Comparison of ENCODE assay signal across 11 mouse cellular contexts in genomic region chr6:114358171-114358570, GRCm38 (mm10). TPM values are rescaled to one million over a fixed set of nuclear protein-coding genes. Genes with fewer than 3 reads are reported as not detected.
A peak's percentile ranks its signal among the peaks of the same experiment; 100 is the strongest.
DNase-seq lines count a peak whose midpoint lies in the region; ATAC-seq lines count a peak whose summit lies in the region.
"Had no signal": no experiment of that assay in that cellular context is flagged by ENCODE, and none has a peak within 500 bp of the region (broad histone marks: within the 10 kb centered on the region; RNA-seq: fewer than 3 reads in every experiment).

No protein-coding gene starts in this region.

- H3K9ac ChIP-seq in liver, embryonic 11.5 days (ENCODE audit: low read depth, low read length) = no peak overlapping the region
- H3K9ac ChIP-seq: liver, embryonic 12.5 days had no signal

- intact Hi-C loops in heart, postnatal 10 days (cut with DNase I) = no loop called here

- H3K9me3 ChIP-seq in heart, embryonic 10.5 days = no peaks in the 10 kb centered on the region
- H3K9me3 ChIP-seq in liver, embryonic 11.5 days (ENCODE audit: control insufficient read depth, low read length) = no peaks in the 10 kb centered on the region
- H3K9me3 ChIP-seq: liver, embryonic 12.5 days had no signal

- H3K27me3 ChIP-seq in heart, embryonic 10.5 days (ENCODE audit: insufficient read depth, poor library complexity, severe bottlenecking) = peaks cover 6% of the 10 kb centered on the region; the same call in 1 of the 2 replicates
- no peaks in the 10 kb centered on the region for H3K27me3 ChIP-seq in liver, embryonic 11.5 days (replicated peaks; ENCODE audit: control insufficient read depth, insufficient read depth, low read length)
- H3K27me3 ChIP-seq: liver, embryonic 12.5 days had no signal

- 55% methylated on average over 3 of the region's 3 CpGs for WGBS in heart, embryonic 10.5 days
- 69% methylated on average over 3 of the region's 3 CpGs for WGBS in liver, embryonic 11.5 days

- no peak overlapping the region for H3K27ac ChIP-seq in heart, embryonic 10.5 days
- H3K27ac ChIP-seq in liver, embryonic 11.5 days (ENCODE audit: low read depth, low read length) = no peak overlapping the region
- H3K27ac ChIP-seq: kidney, postnatal 0 days; liver, embryonic 12.5 days had no signal

- ATAC-seq in megakaryocyte-erythroid progenitor cell, adult 5-6 weeks (replicated peaks; ENCODE audit: low FRiP score, low TSS enrichment, poor library complexity, severe bottlenecking) = no peak
- no peak for ATAC-seq in liver, embryonic 11.5 days (replicated peaks; ENCODE audit: low FRiP score)
- no peak for ATAC-seq in megakaryocyte, adult 5-6 weeks (ENCODE audit: poor library complexity, severe bottlenecking)
- ATAC-seq: liver, embryonic 12.5 days had no signal

- H3K4me3 ChIP-seq in heart, embryonic 10.5 days = no peak overlapping the region
- H3K4me3 ChIP-seq in liver, embryonic 11.5 days (ENCODE audit: low read depth, low read length) = no peak overlapping the region
- H3K4me3 ChIP-seq: liver, embryonic 12.5 days had no signal

- no peaks in the 10 kb centered on the region for H3K36me3 ChIP-seq in heart, embryonic 10.5 days
- no peaks in the 10 kb centered on the region for H3K36me3 ChIP-seq in liver, embryonic 11.5 days (ENCODE audit: control insufficient read depth, insufficient read depth, low read length)
- H3K36me3 ChIP-seq: liver, embryonic 12.5 days had no signal

- no peak overlapping the region for H3K4me2 ChIP-seq in liver, embryonic 11.5 days
- H3K4me2 ChIP-seq: liver, embryonic 12.5 days had no signal

- peak; percentile 97 for DNase-seq in heart, adult 11 months
- no peak for DNase-seq in heart, embryonic 10.5 days (ENCODE audit: low spot score)
- peak; percentile 63 to 65 for DNase-seq in right cerebral cortex, postnatal 10 days (ENCODE audit: low spot score in 2 of 2)
- no peak for DNase-seq in right cerebral cortex, postnatal 36 days (ENCODE audit: low spot score in 2 of 2)
- DNase-seq in heart, postnatal 10 days = peak; percentile 63 to 71
- DNase-seq in liver, embryonic 11.5 days (ENCODE audit: low spot score) = no peak

- H3K4me1 ChIP-seq in heart, embryonic 10.5 days = peaks cover 4% of the 10 kb centered on the region; the same call in 1 of the 2 replicates
- no peaks in the 10 kb centered on the region for H3K4me1 ChIP-seq in liver, embryonic 11.5 days (replicated peaks; ENCODE audit: control insufficient read depth, insufficient read depth, low read length)
- H3K4me1 ChIP-seq: liver, embryonic 12.5 days had no signal

RNA-seq across cellular contexts. Expression of gene Hrh1, which starts 39.6 kb away (rescaled TPM):
- not detected in 2 replicates for polyA plus RNA-seq in heart, embryonic 10.5 days (2016; fragmentation: Nextera tagmentation; extraction: Ambion mirVana)
- total RNA-seq in heart, postnatal 10 days (2021) = under 1 TPM; 0.12 to 0.14 TPM
- total RNA-seq in megakaryocyte-erythroid progenitor cell, adult 5-6 weeks (2014; fragmentation: Nextera tagmentation) = not detected in 2 replicates
- not detected in 2 replicates for total RNA-seq in megakaryocyte-erythroid progenitor cell, adult 5-6 weeks (2017)
- polyA plus RNA-seq in liver, embryonic 11.5 days (2014; fragmentation: Nextera tagmentation; extraction: Ambion mirVana) = 0.04 TPM in 1 of 2 replicates, not detected in the other
- 0.23 and 0.78 TPM in 2 replicates for total RNA-seq in megakaryocyte, adult 5-6 weeks (2015)
- 1.1 TPM in 1 of 2 replicates, not detected in the other for total RNA-seq in megakaryocyte, adult 5-6 weeks (2017)
- total RNA-seq: MEL had no signal
- polyA plus RNA-seq: liver, embryonic 12.5 days had no signal

Comparison
In these comparisons a context has a peak if more than half of its experiments do, and no peak if none do; other contexts are left out.
1. DNase-seq: peak in heart, adult 11 months (single experiment), right cerebral cortex, postnatal 10 days (2 of 2) and heart, postnatal 10 days (2 of 2); none in heart, embryonic 10.5 days (single experiment), right cerebral cortex, postnatal 36 days (0 of 2) and liver, embryonic 11.5 days (single experiment).